Mouse (Mus musculus) ES-E14 (cell line): ENCODE data around the gene Zkscan7.

ENCODE experiments used
- CHD2 ChIP-seq: IDR thresholded peaks from 2 replicates; pipeline ENCODE4 v1.6.1; 2014; ENCODE audit warnings: mild to moderate bottlenecking, low read depth, low read length, inconsistent platforms
- HCFC1 ChIP-seq: IDR thresholded peaks from 2 replicates; pipeline ENCODE4 v1.6.1; 2012; ENCODE audit warnings: low read length, inconsistent platforms, borderline replicate concordance; ENCODE audit not compliant: insufficient read depth
- MAFK ChIP-seq: IDR thresholded peaks from 2 replicates; pipeline ENCODE4 v1.6.1; 2014; ENCODE audit warnings: mild to moderate bottlenecking, low read depth, low read length, inconsistent platforms; ENCODE audit not compliant: insufficient read depth
- ZC3H11A ChIP-seq: IDR thresholded peaks from 2 replicates; pipeline ENCODE4 v1.6.1; 2012; ENCODE audit warnings: low read depth, mild to moderate bottlenecking, inconsistent platforms, low read length, borderline replicate concordance
- ZNF384 ChIP-seq: IDR thresholded peaks from 2 replicates; pipeline ENCODE4 v1.6.1; 2012; ENCODE audit warnings: low read depth, low read length, inconsistent platforms

DNA sequence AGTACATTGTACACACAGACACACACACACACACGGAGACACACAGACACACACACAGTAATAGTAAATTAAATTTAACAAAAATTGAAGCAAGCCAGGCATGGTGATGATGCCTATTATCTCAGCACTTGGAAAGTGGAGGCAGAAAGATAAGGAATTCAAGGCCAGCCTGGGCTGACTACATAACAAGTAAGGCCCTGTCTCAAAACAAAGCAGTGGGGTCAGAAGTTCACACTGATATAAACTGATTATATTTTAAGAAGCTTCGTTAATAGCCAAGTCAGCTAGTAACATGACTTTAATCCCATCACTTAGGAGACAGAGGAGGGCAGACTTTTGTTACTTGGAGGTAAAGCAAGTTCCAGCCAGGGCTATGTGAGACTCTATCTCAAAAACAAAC lies 21.8 kb upstream of the Zkscan7 start:
- TF ChIP-seq ZC3H11A (no peak), HCFC1 (no peak), CHD2 (no peak), ZNF384 (no peak), MAFK (no peak)
